In genomic region chr7:119554040-119554439, GRCm38 (mm10) we compare ENCODE assay signal across 26 mouse cellular contexts. TPM values are rescaled to one million over a fixed set of nuclear protein-coding genes. Genes with fewer than 3 reads are reported as not detected.
"Had no signal": no experiment of that assay in that cellular context is flagged by ENCODE, and none has a peak within 500 bp of the region (broad histone marks: within the 10 kb centered on the region; RNA-seq: fewer than 3 reads in every experiment).

Gene Acsm2 (plus strand): TSS chr7:119554340.

- H3K9me3 ChIP-seq: midbrain, embryonic 10.5 days; midbrain, embryonic 12.5 days; neural tube, embryonic 13.5 days; neural tube, embryonic 15.5 days had no signal

- H3K9ac ChIP-seq: lung, embryonic 14.5 days; midbrain, embryonic 12.5 days; neural tube, embryonic 13.5 days; neural tube, embryonic 15.5 days had no signal

- DNase-seq: lung, embryonic 14.5 days; lung, postnatal 10 days; lung, postnatal 4 days; midbrain, embryonic 14.5 days; retina, postnatal 1 day; right cerebral cortex, adult 18-20 months; right cerebral cortex, postnatal 25 days; right cerebral cortex, postnatal 4 days; spleen, adult 18-20 months; thymus, adult 18-20 months; thymus, postnatal 14 days; thymus, postnatal 36 days had no signal

- ATAC-seq: midbrain, embryonic 16.5 days had no signal

- H3K27ac ChIP-seq: midbrain, embryonic 10.5 days; midbrain, embryonic 12.5 days; neural tube, embryonic 13.5 days; neural tube, embryonic 15.5 days had no signal

- H3K4me2 ChIP-seq: lung, embryonic 14.5 days; midbrain, embryonic 12.5 days; neural tube, embryonic 13.5 days; neural tube, embryonic 15.5 days had no signal

- H3K4me1 ChIP-seq: midbrain, embryonic 10.5 days; midbrain, embryonic 12.5 days; neural tube, embryonic 13.5 days; neural tube, embryonic 15.5 days had no signal

- H3K36me3 ChIP-seq: midbrain, embryonic 10.5 days; midbrain, embryonic 12.5 days; neural tube, embryonic 13.5 days; neural tube, embryonic 15.5 days had no signal

- H3K27me3 ChIP-seq: midbrain, embryonic 12.5 days; neural tube, embryonic 13.5 days; neural tube, embryonic 15.5 days had no signal

- H3K4me3 ChIP-seq: midbrain, embryonic 10.5 days; midbrain, embryonic 12.5 days; myocyte; neural tube, embryonic 13.5 days; neural tube, embryonic 15.5 days had no signal

RNA-seq across cellular contexts. Expression of gene Acsm2, which starts in this region (rescaled TPM):
- total RNA-seq: megakaryocyte, adult 5-6 weeks; megakaryocyte-erythroid progenitor cell, adult 5-6 weeks had no signal
- polyA plus RNA-seq: lung, embryonic 14.5 days; lung, embryonic 16.5 days; midbrain, embryonic 10.5 days; midbrain, embryonic 12.5 days; midbrain, embryonic 14.5 days; midbrain, embryonic 16.5 days; myocyte; neural tube, embryonic 11.5 days; neural tube, embryonic 13.5 days; neural tube, embryonic 15.5 days; small intestine, adult 2 months; stomach, embryonic 14.5 days; stomach, embryonic 16.5 days; thymus, postnatal 0 days had no signal
